Mouse (Mus musculus) right cerebral cortex, adult 2 months (tissue): ENCODE data around the gene Pigz.

Experiments
- DNase-seq, 2 experiments: peaks; one replicate each; pipeline ENCODE4 v3.0.0; 2021 to 2022; ENCODE audit warnings: low spot score in 2 of 2

Gene Pigz

GRCm38 (mm10) chr16:31933751-31934549 lies at the start of gene Pigz:
TSS of gene Pigz (plus strand) at chr16:31933851.
- peak; percentile 52 to 57 for DNase-seq

GRCm38 (mm10) chr16:31883902-31884301 lies 49.7 kb upstream of the Pigz start:
- DNase-seq, result no peak

GRCm38 (mm10) chr16:31890907-31891306 lies 42.7 kb upstream of the Pigz start:
- DNase-seq, result no peak

GRCm38 (mm10) chr16:31893396-31894141 lies 40.1 kb upstream of the Pigz start:
- DNase-seq, result no peak

- peak; percentile 75 to 82 for DNase-seq
Observed at GRCm38 (mm10) chr16:31896971-31897774, 36.5 kb upstream of the Pigz start.

- peak; percentile 87 to 95 for DNase-seq
Observed at GRCm38 (mm10) chr16:31898546-31899326, 34.9 kb upstream of the Pigz start.

GRCm38 (mm10) chr16:31901886-31902285 lies 31.8 kb upstream of the Pigz start:
- no peak for DNase-seq

GRCm38 (mm10) chr16:31903239-31903638 lies 30.4 kb upstream of the Pigz start:
- DNase-seq, result no peak

- DNase-seq, result no peak
Observed at GRCm38 (mm10) chr16:31905331-31905730, 28.3 kb upstream of the Pigz start.

- DNase-seq, result peak in 1 of 2 experiments; percentile 40
Observed at GRCm38 (mm10) chr16:31905891-31906825, 27.5 kb upstream of the Pigz start.

GRCm38 (mm10) chr16:31906896-31907295 lies 26.8 kb upstream of the Pigz start:
- DNase-seq, result peak; percentile 31 to 51

GRCm38 (mm10) chr16:31908959-31909358 lies 24.7 kb upstream of the Pigz start:
- peak; percentile 55 to 71 for DNase-seq

GRCm38 (mm10) chr16:31910281-31910847 lies 23.3 kb upstream of the Pigz start:
- no peak for DNase-seq

GRCm38 (mm10) chr16:31917776-31918175 lies 15.9 kb upstream of the Pigz start:
- DNase-seq, result no peak

- peak; percentile 93 for DNase-seq
Observed at GRCm38 (mm10) chr16:31918248-31918724, 15.4 kb upstream of the Pigz start.

GRCm38 (mm10) chr16:31924368-31924767 lies 9.3 kb upstream of the Pigz start:
- DNase-seq, result no peak

GRCm38 (mm10) chr16:31926091-31926490 lies 7.6 kb upstream of the Pigz start:
- DNase-seq, result no peak

GRCm38 (mm10) chr16:31926547-31927182 lies 7.0 kb upstream of the Pigz start:
- no peak for DNase-seq

- no peak for DNase-seq
Observed at GRCm38 (mm10) chr16:31927412-31927811, 6.2 kb upstream of the Pigz start.
